Mouse (Mus musculus): ENCODE data around the gene Grin3a. TPM values are rescaled to one million over a fixed set of nuclear protein-coding genes. Genes with fewer than 3 reads are reported as not detected.

Grin3a gene
- polyA plus RNA-seq, 2 experiments = 0.02 to 0.03 TPM

DNA sequence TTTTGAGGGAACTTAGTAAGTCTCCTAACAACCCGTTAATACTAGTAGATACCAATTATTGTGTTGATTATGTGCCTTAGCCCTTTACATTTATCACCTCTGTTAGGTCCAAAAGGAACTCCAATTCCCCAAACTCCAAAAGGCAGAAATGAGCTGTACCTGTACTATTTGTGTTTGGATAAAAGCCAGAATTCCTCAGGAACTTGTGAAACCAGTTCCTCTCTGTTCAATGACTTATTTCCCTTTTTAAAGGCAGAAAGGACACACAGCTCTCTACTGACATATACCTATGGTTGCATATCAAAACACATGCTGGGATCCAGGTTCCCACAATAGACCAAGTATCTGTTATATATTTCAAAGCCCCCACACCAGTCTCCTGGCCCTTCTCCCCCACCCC is 106.0 kb downstream of the Grin3a start:
- H3K27ac ChIP-seq = no peak overlapping the region
- 38% methylated on average over 1 of the region's 1 CpGs for WGBS (ENCODE audit: insufficient replicate concordance)
- TF ChIP-seq CTCF (IDR thresholded peaks at IDR 0.05; ENCODE audit: low read depth) (no peak), EP300 (IDR thresholded peaks at IDR 0.05; ENCODE audit: low read depth) (no peak)
- no peak overlapping the region for H3K4me3 ChIP-seq (ENCODE audit: insufficient read depth in 1 of 2, low read depth in 2 of 2, low read length in 2 of 2)
- no peaks in the 10 kb centered on the region for H3K9me3 ChIP-seq (ENCODE audit: control insufficient read depth, low read length)
- no peak overlapping the region for H3K4me2 ChIP-seq (ENCODE audit: low read depth)
- H3K9ac ChIP-seq (replicated peaks) = no peak overlapping the region
- H3K4me1 ChIP-seq (replicated peaks; ENCODE audit: control insufficient read depth in 2 of 2, insufficient read depth in 2 of 2, low read length in 1 of 2) = no peaks in the 10 kb centered on the region
- DNase-seq (ENCODE audit: low read depth in 3 of 3, low spot score in 3 of 3) = no peak
- H3K36me3 ChIP-seq (replicated peaks; ENCODE audit: control insufficient read depth, insufficient read depth, low read depth) = no peaks in the 10 kb centered on the region
- no peak for ATAC-seq (ENCODE audit: insufficient read depth)
- no peaks in the 10 kb centered on the region for H3K27me3 ChIP-seq (ENCODE audit: control insufficient read depth, insufficient read depth, low read length)

DNA sequence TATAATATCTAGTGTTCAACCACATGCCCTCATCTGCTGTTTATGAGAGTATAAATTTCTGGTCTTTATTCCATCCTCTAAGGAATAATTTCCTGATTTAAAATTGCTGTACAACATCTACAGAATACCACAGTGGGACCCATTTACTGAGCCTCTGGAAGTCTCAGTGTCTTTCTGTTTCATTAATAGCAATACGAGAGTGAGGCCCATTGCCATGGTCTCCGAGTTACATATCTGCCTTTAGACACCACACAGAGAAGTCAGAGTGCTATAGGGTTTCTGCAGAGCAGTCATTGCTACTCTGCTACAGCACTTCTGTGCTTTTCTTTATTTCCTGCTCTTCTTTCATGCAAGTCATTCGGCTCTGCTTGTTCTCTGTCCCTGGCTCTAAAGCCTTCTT is 116.2 kb downstream of the Grin3a start:
- no peak for ATAC-seq (ENCODE audit: insufficient read depth)
- Histone ChIP-seq H3K4me2 (ENCODE audit: low read depth) (no peak overlapping the region), H3K36me3 (replicated peaks; ENCODE audit: control insufficient read depth, insufficient read depth, low read depth) (no peaks in the 10 kb centered on the region), H3K9me3 (ENCODE audit: control insufficient read depth, low read length) (no peaks in the 10 kb centered on the region), H3K27ac (no peak overlapping the region), H3K4me1 (replicated peaks; ENCODE audit: control insufficient read depth in 2 of 2, insufficient read depth in 2 of 2, low read length in 1 of 2) (no peaks in the 10 kb centered on the region), H3K9ac (replicated peaks) (no peak overlapping the region), H3K27me3 (ENCODE audit: control insufficient read depth, insufficient read depth, low read length) (no peaks in the 10 kb centered on the region), H3K4me3 (ENCODE audit: insufficient read depth in 1 of 2, low read depth in 2 of 2, low read length in 2 of 2) (no peak overlapping the region)
- 49% methylated on average over 3 of the region's 3 CpGs for WGBS (ENCODE audit: insufficient replicate concordance)
- TF ChIP-seq CTCF (IDR thresholded peaks at IDR 0.05; ENCODE audit: low read depth) (no peak), EP300 (IDR thresholded peaks at IDR 0.05; ENCODE audit: low read depth) (no peak)
- DNase-seq (ENCODE audit: low read depth in 3 of 3, low spot score in 3 of 3) = no peak

DNA sequence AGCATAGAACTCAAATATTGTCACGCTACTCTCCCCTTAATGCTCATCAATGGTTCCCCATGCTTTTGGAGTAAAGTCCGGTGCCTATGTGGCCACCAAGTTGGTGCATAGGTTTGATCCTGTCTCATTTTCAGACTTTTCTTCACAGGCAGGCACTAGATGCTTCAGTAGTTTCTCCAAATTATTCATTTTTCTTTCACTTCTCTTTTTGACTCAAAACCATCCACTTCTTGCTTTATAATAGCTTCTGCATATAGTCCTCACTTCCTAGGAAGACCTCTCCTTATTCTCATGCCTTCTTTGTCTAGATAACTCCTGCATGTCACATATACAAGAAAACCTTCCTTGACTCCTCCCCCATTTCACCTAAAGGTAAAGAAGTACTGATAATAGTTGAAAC is 121.6 kb downstream of the Grin3a start:
- Histone ChIP-seq H3K27me3 (ENCODE audit: control insufficient read depth, insufficient read depth, low read length) (no peaks in the 10 kb centered on the region), H3K9ac (replicated peaks) (no peak overlapping the region), H3K9me3 (ENCODE audit: control insufficient read depth, low read length) (no peaks in the 10 kb centered on the region), H3K4me2 (ENCODE audit: low read depth) (no peak overlapping the region), H3K36me3 (replicated peaks; ENCODE audit: control insufficient read depth, insufficient read depth, low read depth) (no peaks in the 10 kb centered on the region), H3K4me3 (ENCODE audit: insufficient read depth in 1 of 2, low read depth in 2 of 2, low read length in 2 of 2) (no peak overlapping the region), H3K27ac (no peak overlapping the region), H3K4me1 (replicated peaks; ENCODE audit: control insufficient read depth in 2 of 2, insufficient read depth in 2 of 2, low read length in 1 of 2) (no peaks in the 10 kb centered on the region)
- no peak for TF ChIP-seq CTCF (IDR thresholded peaks at IDR 0.05; ENCODE audit: low read depth)
- TF ChIP-seq EP300 (IDR thresholded peaks at IDR 0.05; ENCODE audit: low read depth) = no peak
- no peak for DNase-seq (ENCODE audit: low read depth in 3 of 3, low spot score in 3 of 3)
- WGBS (ENCODE audit: insufficient replicate concordance) = 71% methylated on average over 2 of the region's 2 CpGs
- no peak for ATAC-seq (ENCODE audit: insufficient read depth)

DNA sequence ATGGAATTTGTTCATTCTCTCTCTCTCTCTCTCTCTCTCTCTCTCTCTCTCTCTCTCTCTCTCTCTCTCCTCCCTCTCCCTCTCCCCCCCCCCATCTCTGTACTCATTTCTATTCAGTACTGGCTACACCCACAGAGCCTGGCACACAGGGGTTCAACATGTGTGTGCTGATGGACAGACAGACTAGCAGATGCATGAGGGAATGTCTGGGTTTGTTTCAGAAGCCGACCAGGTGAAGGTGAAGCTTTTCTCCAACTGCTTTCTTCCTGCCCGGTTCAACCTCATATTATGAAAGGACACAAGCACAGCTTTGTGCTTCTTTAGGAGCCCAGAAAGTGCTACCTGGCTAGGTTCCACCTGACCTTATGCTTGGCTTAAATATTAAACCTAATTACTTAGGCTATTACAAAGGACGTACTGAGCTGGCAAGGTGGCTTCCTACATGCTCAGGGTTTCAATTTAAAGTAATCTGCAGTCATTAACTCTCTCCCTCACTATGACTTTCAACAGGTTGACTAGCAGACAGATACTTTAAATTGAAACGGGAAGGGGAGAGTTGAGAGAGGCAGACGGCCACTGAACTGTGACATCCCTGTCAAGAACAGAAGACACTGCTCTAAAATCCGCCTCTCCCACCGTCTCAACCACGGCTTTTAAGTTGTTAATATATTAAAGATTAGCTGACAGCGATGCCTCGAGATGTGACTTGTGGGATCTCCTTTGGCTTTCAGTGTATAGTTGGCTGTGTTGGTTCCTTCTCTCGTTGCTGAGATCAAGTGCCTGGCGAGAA is 153.9 kb downstream of the Grin3a start:
- 59% methylated on average over 12 of the region's 12 CpGs for WGBS (ENCODE audit: insufficient replicate concordance)
- DNase-seq (ENCODE audit: low read depth in 3 of 3, low spot score in 3 of 3) (no peak), ATAC-seq (ENCODE audit: insufficient read depth) (no peak)
- TF ChIP-seq EP300 (IDR thresholded peaks at IDR 0.05; ENCODE audit: low read depth) (no peak), CTCF (IDR thresholded peaks at IDR 0.05; ENCODE audit: low read depth) (no peak)
- Histone ChIP-seq H3K9ac (replicated peaks) (no peak overlapping the region), H3K4me2 (ENCODE audit: low read depth) (no peak overlapping the region), H3K4me1 (replicated peaks; ENCODE audit: control insufficient read depth in 2 of 2, insufficient read depth in 2 of 2, low read length in 1 of 2) (no peaks in the 10 kb centered on the region), H3K27me3 (ENCODE audit: control insufficient read depth, insufficient read depth, low read length) (no peaks in the 10 kb centered on the region), H3K36me3 (replicated peaks; ENCODE audit: control insufficient read depth, insufficient read depth, low read depth) (no peaks in the 10 kb centered on the region), H3K4me3 (ENCODE audit: insufficient read depth in 1 of 2, low read depth in 2 of 2, low read length in 2 of 2) (no peak overlapping the region), H3K27ac (no peak overlapping the region), H3K9me3 (ENCODE audit: control insufficient read depth, low read length) (no peaks in the 10 kb centered on the region)

DNA sequence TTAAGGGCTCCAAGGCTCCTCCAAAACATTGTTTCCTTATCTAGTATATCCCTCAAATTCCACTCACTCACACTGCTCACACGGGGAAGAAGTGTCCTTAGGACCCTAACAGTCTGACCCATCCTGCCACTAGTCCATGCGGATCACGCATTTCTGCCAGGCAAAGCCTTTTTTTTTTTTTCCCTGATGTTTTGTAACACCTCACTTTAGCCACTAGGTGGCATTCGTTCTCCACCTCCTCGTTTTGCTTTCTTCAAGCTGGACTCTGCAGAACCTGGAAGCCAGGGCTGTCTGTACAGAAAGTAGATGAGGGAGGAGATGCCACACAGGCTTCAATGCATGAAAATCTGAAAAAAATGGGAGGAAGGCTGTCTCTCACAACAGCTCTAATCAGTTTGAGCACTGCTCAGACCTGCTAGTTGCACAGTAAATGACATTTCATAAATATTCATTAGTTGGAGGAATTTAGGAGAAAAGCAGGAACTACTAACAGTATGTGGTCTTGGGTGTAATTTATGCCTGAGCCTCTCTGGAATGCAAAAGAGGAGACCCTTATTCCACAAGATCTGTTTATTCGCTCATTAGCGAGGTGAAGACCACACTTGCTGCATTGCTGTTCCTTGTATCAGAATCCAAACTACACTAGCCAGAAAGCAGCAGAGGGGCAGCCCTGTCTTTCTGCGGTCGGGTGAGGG is 156.8 kb downstream of the Grin3a start:
- H3K4me2 ChIP-seq (ENCODE audit: low read depth) = no peak overlapping the region
- H3K36me3 ChIP-seq (replicated peaks; ENCODE audit: control insufficient read depth, insufficient read depth, low read depth) = no peaks in the 10 kb centered on the region
- TF ChIP-seq EP300 (IDR thresholded peaks at IDR 0.05; ENCODE audit: low read depth) = no peak
- peak; percentile 74 for TF ChIP-seq CTCF (IDR thresholded peaks at IDR 0.05; ENCODE audit: low read depth)
- H3K27me3 ChIP-seq (ENCODE audit: control insufficient read depth, insufficient read depth, low read length) = no peaks in the 10 kb centered on the region
- no peak overlapping the region for H3K4me3 ChIP-seq (ENCODE audit: insufficient read depth in 1 of 2, low read depth in 2 of 2, low read length in 2 of 2)
- H3K9me3 ChIP-seq (ENCODE audit: control insufficient read depth, low read length) = no peaks in the 10 kb centered on the region
- no peak overlapping the region for H3K27ac ChIP-seq
- H3K9ac ChIP-seq (replicated peaks) = no peak overlapping the region
- ATAC-seq (ENCODE audit: insufficient read depth) (no peak), DNase-seq (ENCODE audit: low read depth in 3 of 3, low spot score in 3 of 3) (peak in 2 of 3 experiments; percentile 17 to 22)
- 18% methylated on average over 9 of the region's 9 CpGs for WGBS (ENCODE audit: insufficient replicate concordance)
- H3K4me1 ChIP-seq (replicated peaks; ENCODE audit: control insufficient read depth in 2 of 2, insufficient read depth in 2 of 2, low read length in 1 of 2) = no peaks in the 10 kb centered on the region
